Mouse (Mus musculus) adrenal gland, postnatal 4 days (tissue): ENCODE results near the gene Wdr61. TPM values are rescaled to one million over a fixed set of nuclear protein-coding genes. Genes with fewer than 3 reads are reported as not detected.

Experiments used
- DNase-seq, 2 experiments: peaks; one replicate each; pipeline ENCODE4 v3.0.0; 2021 to 2022; ENCODE audit warnings: low spot score in 2 of 2, mixed read lengths in 2 of 2
- microRNA-seq: library from miRNA; unstranded; fragments of <30 nt; microRNA quantifications from one replicate; pipeline ENCODE4 v1.2.0, GENCODE M21; 2021
- total RNA-seq, 2 experiments: library from RNA; stranded (reverse); gene quantifications; 2 replicates each; pipeline ENCODE4 v1.2.3; 2021

Gene Wdr61
- total RNA-seq, 2 experiments from 2014 or later = 81.2 to 81.3 TPM

DNA sequence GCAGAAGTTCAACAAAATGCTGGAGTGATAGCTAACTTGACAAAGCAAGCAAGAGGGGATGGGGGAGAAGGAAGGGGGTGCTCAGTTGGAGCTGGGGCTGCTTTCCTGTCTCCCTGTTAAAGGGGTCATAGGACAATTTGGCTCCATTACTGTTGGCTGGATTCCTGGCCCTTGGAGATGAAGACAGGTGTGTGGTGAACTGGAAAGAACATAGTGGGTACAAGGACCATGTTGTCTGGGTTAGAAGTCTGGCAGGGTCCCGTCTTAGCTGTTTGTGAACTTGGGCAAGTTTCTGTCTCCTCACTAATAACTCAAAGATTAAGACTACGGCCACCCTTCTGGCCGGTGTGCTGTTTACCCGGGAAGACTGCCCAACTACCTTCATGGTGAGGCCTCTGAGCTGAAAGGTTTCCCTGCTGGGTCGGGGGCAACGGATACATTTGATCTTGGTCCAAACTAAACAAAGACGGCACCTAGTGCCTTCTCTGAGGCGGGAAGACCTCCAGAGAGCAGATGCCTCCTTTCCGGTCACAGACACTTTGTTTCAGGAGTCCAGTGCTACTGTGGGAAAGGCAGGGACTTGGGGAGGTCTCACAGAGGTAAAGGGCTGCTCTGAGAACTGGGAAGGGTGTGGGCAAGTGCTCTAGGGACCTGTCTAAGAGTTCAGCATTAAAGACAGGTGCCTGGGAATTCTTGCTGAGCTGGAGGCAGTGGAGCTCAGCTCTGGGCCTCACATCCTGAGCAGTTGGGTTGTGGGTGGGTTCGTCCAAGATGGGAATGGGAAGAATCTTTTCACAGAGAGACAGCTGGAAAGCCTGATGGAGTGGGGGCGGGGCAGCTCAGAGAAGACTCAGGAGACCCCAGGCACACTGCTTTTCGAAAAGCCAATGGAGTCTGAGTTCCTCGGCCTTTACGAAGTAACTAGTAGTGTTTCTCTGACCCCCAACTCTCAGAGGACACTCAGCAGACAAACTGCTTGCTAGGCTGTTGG, 46.8 kb downstream of the Wdr61 start:
- no peak for DNase-seq

DNA sequence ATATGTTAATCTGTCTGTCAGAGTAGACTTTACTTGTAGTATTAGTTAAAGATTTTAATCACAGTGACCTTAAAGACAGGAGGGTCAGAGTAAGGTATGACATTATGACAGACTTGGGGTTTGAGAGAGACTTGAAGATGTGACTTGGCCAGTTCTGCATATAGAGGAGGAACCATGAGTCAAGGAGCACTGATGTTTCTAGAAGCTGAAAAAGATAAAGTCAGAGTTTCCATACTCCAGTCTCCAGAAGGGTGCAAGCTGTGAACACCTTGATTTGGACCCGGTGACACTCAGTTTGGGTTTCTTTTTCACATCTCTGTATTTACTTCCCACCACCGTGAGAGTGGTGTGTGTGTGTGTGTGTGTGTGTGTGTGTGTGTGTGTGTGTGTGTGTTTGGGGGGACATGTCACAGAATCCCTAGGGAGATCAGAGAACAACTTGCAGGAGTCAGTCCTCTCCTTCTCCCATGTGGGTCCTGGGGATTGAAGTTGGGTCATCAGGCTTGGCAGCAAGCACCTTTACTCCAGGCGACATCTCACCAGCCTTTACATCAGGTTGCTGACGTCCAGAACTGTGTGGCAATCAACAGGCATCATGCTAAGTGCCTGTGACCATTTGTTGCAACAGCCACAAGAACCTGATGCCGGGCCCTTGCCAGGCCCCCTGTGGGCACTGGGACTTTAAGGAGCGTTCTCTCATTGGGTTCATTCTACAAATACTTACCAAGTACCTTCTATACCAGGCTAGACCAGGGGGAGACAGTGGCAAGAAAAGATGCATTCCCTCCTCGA, 50.3 kb downstream of the Wdr61 start:
- no peak for DNase-seq

DNA sequence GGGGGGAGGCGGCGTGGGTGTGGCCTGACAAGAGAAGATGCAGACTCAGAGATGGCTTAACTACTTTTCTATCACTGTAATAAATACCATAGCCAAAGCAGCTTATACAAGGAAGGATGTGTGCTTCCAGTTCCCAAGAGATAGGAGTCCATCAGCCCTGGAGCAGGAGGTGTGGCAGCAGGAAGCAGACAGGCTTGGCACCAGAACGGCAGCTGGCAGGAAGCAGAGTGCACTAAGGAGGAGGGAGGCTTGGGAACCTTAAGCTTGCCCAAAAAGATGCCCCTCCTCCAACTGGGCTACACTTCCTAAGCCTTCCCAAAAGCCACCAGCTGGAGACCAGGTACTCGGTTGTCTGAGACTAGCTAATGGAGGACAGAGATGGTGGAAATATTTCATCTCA, 51.5 kb downstream of the Wdr61 start:
- no peak for DNase-seq

DNA sequence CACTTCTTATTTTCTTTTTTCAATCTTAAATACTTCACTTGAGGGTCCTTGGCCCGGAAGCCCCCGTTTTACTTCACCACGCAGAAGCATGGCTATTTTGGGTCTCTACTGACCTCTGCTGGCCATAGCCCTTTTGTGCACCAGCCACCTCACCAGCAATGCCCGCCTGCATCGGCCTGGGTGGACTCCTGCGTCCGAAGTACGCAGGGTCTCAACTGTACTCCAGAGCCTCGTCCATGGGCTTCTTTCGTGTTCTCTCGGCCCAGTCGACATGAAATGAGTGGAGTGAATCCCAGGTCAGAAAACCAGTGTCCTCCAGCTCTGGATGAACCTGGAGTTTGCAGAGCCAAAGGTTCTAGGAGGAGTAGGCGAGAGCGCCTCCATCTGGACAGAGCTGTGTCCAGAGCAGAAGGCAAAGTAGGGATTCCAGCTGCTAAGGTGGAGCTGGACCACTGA, 57.8 kb downstream of the Wdr61 start:
- peak; percentile 49 to 59 for DNase-seq

DNA sequence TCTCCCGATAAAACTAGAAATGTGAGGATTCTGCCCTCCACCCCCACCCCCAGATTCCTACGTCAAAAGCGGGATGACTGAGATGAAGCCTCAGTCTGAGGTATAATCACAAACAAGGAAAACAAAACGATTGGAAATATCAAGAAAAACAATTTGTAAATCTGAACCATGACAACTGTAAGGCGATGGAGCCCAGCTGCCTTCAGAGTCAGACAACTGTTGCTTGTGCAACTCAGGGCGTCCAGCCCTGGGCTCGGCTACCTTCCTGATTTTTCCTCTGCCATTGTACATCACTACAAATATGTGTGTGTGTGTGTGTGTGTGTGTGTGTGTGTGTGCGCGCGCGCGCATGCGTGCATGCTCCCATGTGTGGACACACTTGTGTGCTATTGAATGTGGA, 60.4 kb downstream of the Wdr61 start:
- no peak for DNase-seq

DNA sequence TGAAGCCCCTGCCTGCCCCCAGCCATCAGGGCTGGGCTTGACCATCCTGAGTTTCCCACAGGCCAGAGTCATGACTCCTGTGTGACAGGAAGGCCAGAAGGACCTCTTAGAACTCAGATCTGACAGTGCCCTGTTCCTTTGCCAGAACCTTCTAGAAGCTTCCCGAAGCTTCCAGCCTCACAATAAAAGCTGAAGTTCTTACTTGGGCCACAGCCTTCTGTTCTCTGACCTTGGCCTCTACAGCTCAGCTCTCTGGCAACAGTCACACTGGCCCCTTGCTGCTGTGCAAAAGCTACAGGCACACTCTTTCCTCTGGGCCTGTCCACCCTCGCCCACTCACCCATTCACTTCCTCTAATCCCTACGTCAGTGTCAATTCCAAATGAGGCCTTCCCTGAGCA, 62.4 kb downstream of the Wdr61 start:
- no peak for DNase-seq

DNA sequence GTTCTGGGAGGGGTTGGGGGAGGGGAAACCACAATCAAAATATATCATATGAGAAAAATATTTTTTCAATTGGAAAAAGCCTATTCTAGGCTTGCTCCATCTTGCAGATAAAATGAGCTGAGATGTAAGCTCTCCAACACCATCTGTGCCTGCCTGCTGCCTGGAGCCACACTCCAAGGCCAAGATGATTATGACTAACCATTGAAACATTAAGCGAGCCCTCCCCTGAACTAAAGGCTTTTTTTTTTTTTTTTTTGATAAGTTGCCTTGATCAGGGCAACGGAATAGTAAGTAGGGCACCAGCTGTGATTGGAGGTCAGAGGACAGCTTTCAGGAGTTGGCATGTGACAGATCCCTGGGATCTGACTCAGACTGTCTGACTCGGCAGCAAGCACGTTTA, 65.9 kb downstream of the Wdr61 start:
- DNase-seq = no peak

DNA sequence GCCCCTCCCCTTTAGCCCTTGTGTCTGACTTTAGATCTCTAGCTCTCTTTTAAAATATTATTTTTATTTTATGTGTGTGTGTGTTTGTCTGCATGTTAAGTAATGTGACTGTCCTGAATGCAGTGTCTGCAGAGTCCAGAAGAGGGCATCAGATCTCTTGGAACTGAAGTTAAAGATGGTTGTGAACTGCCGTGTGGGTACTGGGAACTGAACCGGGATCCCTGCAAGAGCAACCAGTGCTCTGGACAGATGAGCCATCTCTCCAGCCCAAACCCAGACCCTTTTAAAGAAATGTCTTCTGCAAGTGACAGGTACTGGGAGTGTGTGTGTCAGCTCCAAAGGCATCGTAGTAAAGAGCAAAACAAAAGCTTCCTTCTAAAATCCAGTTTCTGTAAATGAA, 68.2 kb downstream of the Wdr61 start:
- DNase-seq = no peak

Small RNA genes lying within 50 kb of the gene (microRNA-seq; reads per million reads assigned to microRNA genes)
- not detected for gene Mir5710

Other genes with a start within 250 kb of the Wdr61 start
- gene Dmxl2, start 232.9 kb downstream of the Wdr61 start, total RNA-seq = 10 to 100 TPM; 18.8 to 23.4 TPM
- gene Sh2d7, start 195.5 kb downstream of the Wdr61 start, total RNA-seq = not detected
- gene Cib2, start 174.3 kb downstream of the Wdr61 start, total RNA-seq = 10 to 100 TPM; 10.4 to 12.2 TPM
- 100 to 1,000 TPM; 193 to 223 TPM for gene Idh3a, start 148.2 kb downstream of the Wdr61 start, total RNA-seq
- gene Acsbg1, start 72.6 kb downstream of the Wdr61 start, total RNA-seq = 100 to 1,000 TPM; 288 to 304 TPM
- 10 to 100 TPM; 10.4 to 12.3 TPM for gene Dnaja4, start 35.6 kb downstream of the Wdr61 start, total RNA-seq
- gene Crabp1, start 30.2 kb upstream of the Wdr61 start, total RNA-seq = 1 to 10 TPM; 2.4 to 3.8 TPM
- 10 to 100 TPM; 65.8 to 68.0 TPM for gene Ireb2, start 129.3 kb upstream of the Wdr61 start, total RNA-seq
- gene Hykk, start 182.8 kb upstream of the Wdr61 start, total RNA-seq = 1 to 10 TPM; 5.7 to 6.3 TPM
- 100 to 1,000 TPM; 187 to 197 TPM for gene Psma4, start 216.3 kb upstream of the Wdr61 start, total RNA-seq
- under 1 TPM in 1 of 2 experiments, not detected in 1; 0.53 TPM for gene AY074887, start 216.5 kb upstream of the Wdr61 start, total RNA-seq
- gene Chrna5, start 246.4 kb upstream of the Wdr61 start, total RNA-seq = 1 to 10 TPM; 2.4 to 3.5 TPM